34 mouse cellular contexts compared by ENCODE assay signal in genomic region chr1:92893896-92894295, GRCm38 (mm10). TPM values are rescaled to one million over a fixed set of nuclear protein-coding genes. Genes with fewer than 3 reads are reported as not detected.
"Had no signal": no experiment of that assay in that cellular context is flagged by ENCODE, and none has a peak within 500 bp of the region (broad histone marks: within the 10 kb centered on the region; RNA-seq: fewer than 3 reads in every experiment).

No protein-coding gene starts in this region.

- H3K4me2 ChIP-seq: heart, embryonic 11.5 days; heart, embryonic 12.5 days; heart, embryonic 13.5 days; heart, embryonic 15.5 days; hindbrain, embryonic 12.5 days; hindbrain, embryonic 13.5 days; hindbrain, embryonic 14.5 days; hindbrain, embryonic 15.5 days; intestine, embryonic 15.5 days; kidney, embryonic 15.5 days had no signal

- DNase-seq: heart, postnatal 10 days; heart, postnatal 14 days; heart, postnatal 36 days; heart, postnatal 4 days; kidney, adult 11 months; kidney, adult 18-20 months; kidney, adult 2 months; kidney, adult 8-10 months; kidney, adult 9 months; kidney, postnatal 10 days; kidney, postnatal 14 days; kidney, postnatal 25 days; kidney, postnatal 36 days; kidney, postnatal 4 days; layer of hippocampus, adult 9-11 months; layer of hippocampus, postnatal 36 days had no signal

- H3K36me3 ChIP-seq: heart, embryonic 10.5 days; heart, embryonic 12.5 days; heart, embryonic 13.5 days; heart, embryonic 15.5 days; hindbrain, embryonic 10.5 days; hindbrain, embryonic 12.5 days; hindbrain, embryonic 13.5 days; hindbrain, embryonic 15.5 days; intestine, embryonic 15.5 days; kidney, embryonic 15.5 days had no signal

- H3K27me3 ChIP-seq: hindbrain, embryonic 15.5 days; intestine, embryonic 15.5 days; kidney, embryonic 15.5 days had no signal

- H3K4me3 ChIP-seq: heart, embryonic 10.5 days; heart, embryonic 12.5 days; heart, embryonic 13.5 days; heart, embryonic 15.5 days; hindbrain, embryonic 10.5 days; hindbrain, embryonic 12.5 days; hindbrain, embryonic 13.5 days; hindbrain, embryonic 15.5 days; intestine, embryonic 15.5 days; kidney, embryonic 15.5 days; layer of hippocampus, adult 2 months had no signal

RNA-seq across cellular contexts. Expression of gene Ankmy1, which starts 8.8 kb away (rescaled TPM):
- total RNA-seq: heart, postnatal 25 days; heart, postnatal 36 days; hematopoietic stem cell, adult 5-6 weeks; hindbrain, postnatal 0 days had no signal
- polyA plus RNA-seq: intestine, postnatal 0 days had no signal

RNA-seq across cellular contexts. Expression of gene Gpr35, which starts 56.8 kb away (rescaled TPM):
- polyA plus RNA-seq: hindbrain, embryonic 11.5 days had no signal
